ENCODE assay signal across 8 mouse cellular contexts in the genomic region with DNA sequence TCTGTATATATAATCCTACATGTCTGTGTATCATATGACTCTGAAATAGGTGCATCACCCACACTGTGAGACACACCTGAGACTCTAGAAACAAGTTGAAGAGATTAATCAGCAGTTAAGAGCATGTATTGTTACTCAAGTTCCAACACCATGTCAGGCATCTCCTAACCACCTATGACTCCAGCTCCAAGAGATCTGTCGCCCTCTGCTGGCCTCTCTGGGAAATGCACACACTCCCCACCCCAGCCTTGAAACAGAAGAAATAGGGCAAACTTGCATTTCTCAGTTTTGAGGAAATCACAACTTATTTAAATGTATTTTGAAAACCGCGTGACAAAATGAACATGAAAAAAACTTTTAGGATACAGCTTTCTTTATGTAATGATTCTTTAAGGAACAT. TPM values are rescaled to one million over a fixed set of nuclear protein-coding genes. Genes with fewer than 3 reads are reported as not detected.
DNase-seq lines count a peak whose midpoint lies in the region; ATAC-seq lines count a peak whose summit lies in the region.

No protein-coding gene starts in this region.

- no peak overlapping the region for H3K27ac ChIP-seq in embryonic facial prominence, embryonic 11.5 days (replicated peaks; ENCODE audit: low read depth, low read length)
- no peak overlapping the region for H3K27ac ChIP-seq in midbrain, embryonic 12.5 days (replicated peaks)

- H3K9ac ChIP-seq in embryonic facial prominence, embryonic 11.5 days (replicated peaks; ENCODE audit: low read length), result no peak overlapping the region
- H3K9ac ChIP-seq in midbrain, embryonic 12.5 days (replicated peaks), result no peak overlapping the region

- H3K36me3 ChIP-seq in embryonic facial prominence, embryonic 11.5 days (replicated peaks; ENCODE audit: control insufficient read depth, insufficient read depth, low read depth, low read length), result no peaks in the 10 kb centered on the region
- H3K36me3 ChIP-seq in midbrain, embryonic 12.5 days, result no peaks in the 10 kb centered on the region

- 11% methylated on average over 3 of the region's 3 CpGs for WGBS in embryonic facial prominence, embryonic 11.5 days
- WGBS in midbrain, embryonic 12.5 days, result 12% methylated on average over 3 of the region's 3 CpGs

- no peak overlapping the region for H3K4me3 ChIP-seq in embryonic facial prominence, embryonic 11.5 days (ENCODE audit: low read depth, low read length)
- no peak overlapping the region for H3K4me3 ChIP-seq in midbrain, embryonic 12.5 days

- peak; percentile 21 to 42 for DNase-seq in cerebellum, adult 18-20 months
- peak; percentile 86 for DNase-seq in adrenal gland, postnatal 10 days
- DNase-seq in embryonic facial prominence, embryonic 11.5 days (ENCODE audit: low spot score), result peak; percentile 80
- peak; percentile 84 for DNase-seq in heart, postnatal 4 days
- DNase-seq in layer of hippocampus, postnatal 36 days, result peak; percentile 48 to 53
- DNase-seq in spleen, postnatal 14 days (ENCODE audit: low spot score in 2 of 2), result peak; percentile 30 to 63

- no peaks in the 10 kb centered on the region for H3K27me3 ChIP-seq in embryonic facial prominence, embryonic 11.5 days (ENCODE audit: control insufficient read depth, insufficient read depth, low read length)
- no peaks in the 10 kb centered on the region for H3K27me3 ChIP-seq in midbrain, embryonic 12.5 days

- ATAC-seq in cerebellum, adult (ENCODE audit: insufficient number of reproducible peaks, low FRiP score, low TSS enrichment), result no peak
- no peak for ATAC-seq in embryonic facial prominence, embryonic 11.5 days (replicated peaks; ENCODE audit: insufficient number of reproducible peaks, low FRiP score, low TSS enrichment, low read depth)
- ATAC-seq in midbrain, embryonic 12.5 days (ENCODE audit: low FRiP score, low read depth), result peak; percentile 60; the same call in 1 of the 2 replicates

- H3K4me1 ChIP-seq in embryonic facial prominence, embryonic 11.5 days (ENCODE audit: control insufficient read depth, insufficient read depth, low read length), result no peaks in the 10 kb centered on the region
- no peaks in the 10 kb centered on the region for H3K4me1 ChIP-seq in midbrain, embryonic 12.5 days

- no peak overlapping the region for H3K4me2 ChIP-seq in embryonic facial prominence, embryonic 11.5 days (ENCODE audit: low read depth, low read length)
- no peak overlapping the region for H3K4me2 ChIP-seq in midbrain, embryonic 12.5 days (replicated peaks)

- no peaks in the 10 kb centered on the region for H3K9me3 ChIP-seq in embryonic facial prominence, embryonic 11.5 days (replicated peaks; ENCODE audit: control insufficient read depth, low read length)
- no peaks in the 10 kb centered on the region for H3K9me3 ChIP-seq in midbrain, embryonic 12.5 days

RNA-seq across cellular contexts. Expression of a gene that starts 23.4 kb away (rescaled TPM):
- not detected for total RNA-seq in adrenal gland, postnatal 10 days (2021)
- not detected in 2 replicates for polyA plus RNA-seq in embryonic facial prominence, embryonic 11.5 days (2014; fragmentation: Nextera tagmentation; extraction: Ambion mirVana)
- total RNA-seq in heart, postnatal 4 days (2021), result under 1 TPM; 0.05 to 0.29 TPM
- under 1 TPM; 0.20 TPM for total RNA-seq in layer of hippocampus, postnatal 36 days (2021)
- polyA plus RNA-seq in midbrain, embryonic 12.5 days (2016; fragmentation: Nextera tagmentation; extraction: Ambion mirVana), result 0.26 TPM in 1 of 2 replicates, not detected in the other

RNA-seq across cellular contexts. Expression of a gene that starts 38.8 kb away (rescaled TPM):
- 10 to 100 TPM; 24.5 to 26.7 TPM for total RNA-seq in adrenal gland, postnatal 10 days (2021)
- polyA plus RNA-seq in embryonic facial prominence, embryonic 11.5 days (2014; fragmentation: Nextera tagmentation; extraction: Ambion mirVana), result 5.5 and 9.8 TPM in 2 replicates
- 1 to 10 TPM; 3.0 TPM for total RNA-seq in heart, postnatal 4 days (2021)
- total RNA-seq in layer of hippocampus, postnatal 36 days (2021), result 100 to 1,000 TPM; 108 to 125 TPM
- polyA plus RNA-seq in midbrain, embryonic 12.5 days (2016; fragmentation: Nextera tagmentation; extraction: Ambion mirVana), result 4.9 and 7.3 TPM in 2 replicates

Comparison
In these comparisons a context has a peak if more than half of its experiments do, and no peak if none do; other contexts are left out.
1. DNase-seq: peak in every context shown above with its lines; median percentile 86 in adrenal gland, postnatal 10 days; 84 in heart, postnatal 4 days; 80 in embryonic facial prominence, embryonic 11.5 days; 50 in layer of hippocampus, postnatal 36 days; 46 in spleen, postnatal 14 days; 32 in cerebellum, adult 18-20 months.
2. RNA of a gene that starts 38.8 kb away (total RNA-seq): 108 to 125 TPM in layer of hippocampus, postnatal 36 days and 24.5 to 26.7 TPM in adrenal gland, postnatal 10 days; 3.0 TPM in heart, postnatal 4 days; every median in the first group is over 4 times any median in the second.